Mouse (Mus musculus) cerebellum, postnatal 4 days (tissue): ENCODE measurements at regions not wholly inside any gene's neighbourhood (a gene's known extent, or its start where the extent isn't known, plus 50 kb on each side); places are given as distances from the start of the nearest gene placed in this dataset.

Experiments used
- DNase-seq, 2 experiments: peaks; one replicate each; pipeline ENCODE4 v3.0.0; 2022; ENCODE audit warnings: low spot score in 2 of 2, mixed read lengths in 1 of 2

GRCm38 (mm10) chr11:112219046-112219720, 562.8 kb upstream of the Sox9 start:
- DNase-seq, result no peak

DNA sequence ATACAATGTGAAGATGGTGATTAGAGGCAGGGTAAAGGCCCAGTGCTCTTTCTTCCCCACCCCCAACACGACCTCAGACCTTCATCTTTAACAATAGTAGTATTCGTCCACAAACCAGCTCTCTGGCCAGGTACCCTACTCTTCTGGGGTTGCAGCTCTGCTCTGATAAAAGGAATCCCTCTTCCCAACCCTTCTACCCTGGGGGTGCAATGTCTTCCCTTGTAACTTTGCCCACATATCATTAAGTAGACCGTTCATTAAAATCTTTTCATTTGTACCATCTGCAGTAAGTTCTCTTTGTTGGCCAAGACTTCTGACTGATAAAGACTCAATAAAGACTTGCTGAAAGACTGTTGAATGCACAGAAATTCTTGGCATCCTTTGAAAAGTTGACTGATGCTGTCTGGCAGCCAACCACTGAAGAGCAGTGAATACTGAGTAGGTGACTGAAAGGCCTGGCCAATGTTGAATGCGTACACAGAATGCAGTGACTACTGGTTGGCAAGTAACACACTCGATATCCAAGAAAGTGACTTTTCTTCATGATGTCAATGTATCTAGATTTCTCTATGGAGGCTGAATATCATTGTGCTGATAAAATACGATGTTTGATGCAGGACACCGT, 547.4 kb upstream of the Sox9 start:
- no peak for DNase-seq

DNA sequence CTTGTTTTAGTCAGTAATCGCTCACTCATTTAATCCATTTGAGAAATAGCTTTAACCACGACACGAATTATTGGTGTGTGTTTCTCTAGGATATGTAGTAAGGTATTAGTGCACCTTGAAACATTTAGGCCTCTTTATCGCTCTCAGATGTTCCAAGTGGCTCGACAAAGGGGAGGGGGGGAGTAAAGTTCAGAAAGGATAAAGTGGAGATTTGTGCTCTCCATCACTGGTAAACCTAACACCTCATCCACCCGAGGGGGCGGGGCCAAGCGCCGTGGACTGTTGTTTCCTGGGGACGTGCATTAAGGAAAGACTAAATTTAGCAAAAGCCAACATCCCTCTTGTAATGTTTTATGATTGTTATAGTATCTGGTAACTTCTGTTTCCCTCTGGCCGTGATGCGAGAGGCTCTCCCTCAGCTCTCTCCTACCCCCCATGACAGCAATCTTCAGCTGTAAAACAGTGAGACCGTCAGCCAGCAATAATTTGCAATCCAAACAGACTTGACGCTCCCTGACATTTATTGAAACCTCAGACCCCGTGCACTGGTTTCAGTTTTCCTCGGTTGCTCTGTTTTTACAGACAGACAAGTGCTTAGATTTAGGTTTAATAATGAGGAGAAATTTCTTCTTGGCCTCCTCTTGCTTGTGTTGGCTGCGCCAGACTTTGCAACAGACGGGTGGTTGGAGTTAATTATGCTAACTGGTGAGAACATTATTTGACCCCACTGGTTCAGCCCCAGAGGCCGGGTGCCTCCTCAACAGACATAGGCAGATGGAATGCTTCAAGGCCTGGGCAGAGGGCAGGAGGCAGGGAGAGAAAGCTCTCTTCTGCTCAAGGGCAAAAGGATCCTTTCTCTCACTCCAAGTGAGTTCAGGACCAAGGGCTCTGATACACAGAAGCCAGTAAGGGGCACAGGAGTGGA, 542.8 kb upstream of the Sox9 start:
- no peak for DNase-seq

GRCm38 (mm10) chr11:112252548-112252947, 529.5 kb upstream of the Sox9 start:
- DNase-seq, result no peak

- no peak for DNase-seq
Measured at GRCm38 (mm10) chr11:112253061-112253460, 529.0 kb upstream of the Sox9 start.

GRCm38 (mm10) chr11:112256326-112256725, 525.7 kb upstream of the Sox9 start:
- DNase-seq, result no peak

GRCm38 (mm10) chr11:112264077-112264476, 517.9 kb upstream of the Sox9 start:
- DNase-seq, result no peak

- no peak for DNase-seq
Measured at GRCm38 (mm10) chr11:112270911-112271310, 511.1 kb upstream of the Sox9 start.

DNA sequence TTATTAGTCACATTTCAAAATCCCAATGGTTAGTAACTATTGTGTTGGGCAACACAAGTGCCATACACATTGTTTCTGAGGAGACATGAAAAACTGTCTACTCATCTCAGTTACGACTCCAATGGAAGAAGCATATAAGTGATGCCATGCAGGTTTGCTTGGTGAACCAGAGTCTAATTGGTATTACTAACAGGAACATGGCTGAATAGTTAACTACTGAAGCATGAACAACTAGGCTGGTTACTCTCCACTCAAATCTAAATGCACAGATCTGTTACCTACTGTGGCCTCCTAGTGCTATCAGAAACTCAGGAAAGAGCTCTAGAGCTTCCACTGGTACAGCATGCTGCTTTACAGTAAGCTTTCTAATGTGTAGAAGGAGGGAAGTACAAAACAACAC, 503.5 kb upstream of the Sox9 start:
- DNase-seq, result no peak

GRCm38 (mm10) chr11:112282911-112283310, 499.1 kb upstream of the Sox9 start:
- no peak for DNase-seq

DNA sequence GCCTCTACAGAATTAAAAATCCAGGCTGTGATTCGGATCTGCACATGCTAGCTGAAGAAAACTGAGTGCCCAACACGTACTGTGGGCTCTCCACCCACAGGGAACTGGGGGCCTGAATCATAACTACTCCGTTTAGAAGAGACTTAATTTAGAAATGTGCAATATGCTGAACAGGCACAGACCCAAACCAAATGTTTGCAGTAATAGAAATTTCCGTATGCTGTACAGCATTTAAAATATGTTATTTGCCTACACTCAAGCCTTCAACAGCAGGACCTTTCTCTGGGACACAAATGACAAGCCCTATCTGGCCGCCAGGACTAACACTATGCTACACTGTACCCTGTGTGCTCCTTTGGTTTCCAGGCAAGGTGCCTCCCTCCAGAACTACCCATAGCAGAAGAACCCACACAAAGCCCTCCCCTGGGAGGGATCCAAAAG, 483.1 kb upstream of the Sox9 start:
- DNase-seq, result no peak

DNA sequence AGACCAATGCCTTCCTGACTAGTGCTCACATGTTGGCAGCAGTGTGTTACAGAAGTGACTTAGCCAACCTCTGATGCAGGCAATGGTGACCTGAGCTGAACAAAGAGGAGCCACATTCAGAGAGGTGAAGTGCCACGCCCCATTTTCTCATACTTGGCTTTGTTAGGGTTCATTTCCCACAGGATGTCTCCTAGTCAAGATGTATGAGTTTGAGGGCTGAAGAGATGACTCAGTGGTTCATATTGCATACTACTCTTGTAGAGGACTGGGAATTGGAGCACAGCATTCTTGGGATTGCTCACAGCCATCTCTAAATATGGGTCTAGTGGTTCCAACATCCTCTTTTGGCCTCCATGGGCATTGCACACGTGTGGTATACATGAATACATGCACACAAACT, 478.9 kb upstream of the Sox9 start:
- DNase-seq, result no peak

DNA sequence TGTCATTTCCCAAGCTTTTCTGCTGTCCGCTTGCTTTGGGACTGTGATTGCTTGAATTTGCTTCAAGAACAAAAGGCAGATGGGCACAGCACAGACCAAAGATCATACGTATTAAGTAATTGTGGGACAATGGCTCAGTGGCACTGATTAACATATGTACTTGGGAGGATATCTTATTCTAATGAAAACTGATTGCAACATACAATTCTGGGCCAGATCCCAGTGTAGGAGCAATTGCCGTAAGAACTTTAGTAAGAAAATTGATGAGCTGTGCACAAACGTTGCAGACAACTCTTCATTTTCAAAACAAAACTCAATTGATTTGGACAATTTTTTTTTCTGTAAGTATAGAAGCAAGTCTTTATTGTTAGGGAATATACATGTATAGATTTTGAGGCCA, 456.2 kb upstream of the Sox9 start:
- no peak for DNase-seq

DNA sequence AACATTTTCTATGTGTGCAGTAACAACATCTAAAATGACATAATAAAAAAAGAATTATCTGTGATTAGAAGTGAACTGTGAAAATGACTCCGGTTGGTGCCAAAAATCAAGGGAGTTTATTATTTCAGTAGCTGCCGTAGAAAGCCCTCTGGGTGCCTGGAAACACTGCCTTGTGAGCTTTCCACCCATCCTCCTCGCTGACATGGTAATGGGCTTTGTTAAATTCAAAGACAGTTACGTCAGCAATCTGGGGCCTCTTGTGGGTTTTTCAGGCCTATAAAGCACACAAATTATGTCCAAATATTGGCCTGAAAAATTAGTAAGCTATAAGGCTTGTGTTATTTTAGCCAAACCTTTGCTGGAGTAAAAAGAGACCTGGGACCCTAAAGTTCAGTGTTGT, 454.4 kb upstream of the Sox9 start:
- DNase-seq, result no peak

- no peak for DNase-seq
Measured at GRCm38 (mm10) chr11:112345133-112345532, 436.9 kb upstream of the Sox9 start.

- no peak for DNase-seq
Measured at GRCm38 (mm10) chr11:112345586-112345985, 436.4 kb upstream of the Sox9 start.

DNA sequence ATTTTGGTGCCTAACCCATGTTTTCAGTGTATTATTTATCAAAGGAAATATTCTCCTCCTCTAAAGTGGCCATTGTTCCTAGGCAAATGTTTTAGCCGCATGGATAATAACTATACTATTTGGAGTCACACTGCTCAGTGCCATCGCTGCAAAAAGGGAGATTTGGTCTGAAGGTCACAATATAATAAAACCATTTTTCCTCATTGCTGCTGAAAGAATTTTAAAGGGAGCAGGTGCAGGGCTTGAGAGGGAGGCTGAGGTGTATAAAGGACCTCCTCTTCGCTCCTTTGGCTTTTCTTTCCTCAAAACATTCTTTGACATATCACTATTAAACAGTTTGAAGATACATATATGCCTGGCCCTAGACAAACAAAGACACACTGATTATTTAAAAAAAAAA, 435.9 kb upstream of the Sox9 start:
- DNase-seq, result no peak

GRCm38 (mm10) chr11:112346532-112346931, 435.5 kb upstream of the Sox9 start:
- no peak for DNase-seq

DNA sequence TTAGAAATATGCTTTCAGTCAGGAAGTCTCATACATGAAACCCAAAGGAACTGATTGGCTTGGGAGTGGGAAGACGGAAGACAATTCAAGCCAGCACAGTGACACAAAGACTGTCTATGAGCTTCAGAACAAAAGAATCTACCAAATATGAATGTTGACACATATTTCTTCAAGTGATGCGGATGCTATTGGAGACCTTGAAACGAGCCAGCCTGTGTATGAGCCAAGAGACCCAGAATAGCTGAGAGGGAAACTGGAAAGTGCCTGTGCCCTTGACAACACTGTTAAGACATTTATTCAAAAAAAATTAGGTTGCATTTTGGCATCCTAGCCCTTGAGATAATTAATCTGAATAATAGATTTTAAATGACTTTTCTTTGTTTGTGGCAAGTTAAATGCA, 426.7 kb upstream of the Sox9 start:
- no peak for DNase-seq

DNA sequence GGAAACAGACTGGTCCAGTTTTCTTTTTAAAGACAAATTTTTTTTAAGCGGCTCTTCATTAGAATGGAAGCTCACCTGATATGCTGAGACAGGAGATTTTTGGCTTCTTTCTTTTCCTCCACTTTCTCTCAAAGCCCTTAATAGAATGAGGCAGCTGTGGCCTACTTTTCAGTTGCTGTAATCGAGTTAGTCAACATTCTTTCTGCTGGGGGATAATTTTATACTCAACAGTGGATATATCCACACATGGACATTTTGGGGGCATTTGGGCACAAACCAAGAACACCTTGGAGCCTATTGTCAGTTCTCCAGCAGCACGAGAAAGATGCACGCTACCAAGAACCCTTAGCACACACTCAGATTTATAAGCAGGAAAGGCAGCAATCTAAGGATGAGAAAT, 415.3 kb upstream of the Sox9 start:
- no peak for DNase-seq

DNA sequence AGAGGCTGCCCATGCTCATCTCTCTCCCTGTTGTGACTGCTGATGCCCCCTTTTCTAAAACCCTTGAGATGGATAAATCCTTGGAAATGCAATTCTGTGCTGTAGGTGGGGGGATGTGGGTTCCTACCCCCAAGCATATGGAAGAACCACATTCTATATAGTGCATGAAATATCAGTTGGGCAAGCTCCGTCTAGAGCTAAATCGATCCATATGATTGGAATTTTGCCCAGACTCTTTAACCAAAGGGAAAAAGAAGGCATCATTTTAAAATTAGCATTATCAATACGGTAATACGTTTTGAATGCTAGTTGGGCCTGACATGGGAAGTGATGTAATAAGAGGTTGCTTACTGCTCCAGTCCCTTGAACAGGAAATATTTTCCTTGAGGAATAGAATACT, 411.1 kb upstream of the Sox9 start:
- no peak for DNase-seq

DNA sequence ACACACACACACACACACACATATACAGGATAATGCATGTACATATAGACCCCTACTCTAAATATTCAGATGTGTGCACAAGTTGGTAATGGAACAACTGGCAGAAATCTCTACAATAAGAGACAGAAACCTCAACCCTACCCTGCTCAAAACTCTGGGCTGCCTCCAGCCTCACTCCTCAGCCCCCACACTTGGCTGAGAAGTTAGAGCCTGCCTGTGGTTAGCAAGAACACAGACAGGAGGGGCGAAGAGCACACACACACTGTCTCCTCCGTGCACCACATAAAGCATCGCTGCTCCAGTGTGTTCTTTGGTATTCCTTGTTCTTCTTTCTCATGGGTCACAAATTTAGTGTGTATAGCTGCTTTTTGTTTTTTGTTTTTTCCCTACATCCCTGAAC, 382.0 kb upstream of the Sox9 start:
- DNase-seq, result no peak

DNA sequence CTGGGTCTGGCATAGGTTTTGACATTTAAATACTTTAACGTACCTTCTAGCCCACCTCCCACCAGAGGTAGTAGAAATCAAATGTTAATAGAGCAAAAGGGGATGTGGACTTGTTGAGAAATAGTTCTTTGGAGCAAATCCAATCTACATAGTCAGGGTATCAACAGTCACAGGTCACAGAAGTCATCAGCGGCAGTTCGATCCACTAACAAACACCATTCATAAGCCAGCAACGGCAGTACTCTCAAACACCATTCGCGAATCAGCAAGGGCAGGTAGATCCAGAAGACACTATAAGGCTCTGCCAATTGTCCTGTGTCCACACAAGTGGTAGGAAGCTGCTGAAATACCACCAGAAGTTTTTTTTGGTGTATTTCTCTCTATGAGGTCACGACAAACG, 374.3 kb upstream of the Sox9 start:
- no peak for DNase-seq
